Mouse (Mus musculus) brain, embryonic 18.5 days (tissue): ENCODE measurements at regions not wholly inside any gene's neighbourhood (a gene's known extent, or its start where the extent isn't known, plus 50 kb on each side); places are given as distances from the start of the nearest gene placed in this dataset.
A peak's percentile ranks its signal among the peaks of the same experiment; 100 is the strongest.

Experiments used
- DNase-seq: peaks from one replicate; pipeline ENCODE4 v3.0.0-alpha.2; 2012; ENCODE audit warnings: low read depth, low spot score

- DNase-seq: no peak
Measured at GRCm38 (mm10) chr8:128223092-128223491, 135.3 kb upstream of the Nrp1 start.

DNA sequence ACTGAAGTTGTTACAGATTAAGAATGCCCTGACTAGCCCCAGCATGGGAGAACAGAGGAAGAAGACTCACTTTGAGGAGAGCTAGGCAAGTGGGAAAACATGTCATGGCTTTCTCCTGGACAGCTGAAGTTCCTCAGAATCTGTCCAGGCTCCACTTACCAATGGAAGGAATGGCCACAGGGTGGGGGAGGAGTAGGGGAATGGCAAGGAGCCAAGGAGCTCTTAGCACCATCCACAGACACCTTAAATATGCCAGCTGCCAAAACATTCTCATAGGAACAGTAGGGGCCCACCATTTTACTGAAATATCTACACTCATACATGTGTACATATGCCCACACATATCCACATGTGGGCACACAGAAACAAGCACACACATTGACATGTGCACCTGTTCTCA lies 134.9 kb upstream of the Nrp1 start:
- no peak for DNase-seq

DNA sequence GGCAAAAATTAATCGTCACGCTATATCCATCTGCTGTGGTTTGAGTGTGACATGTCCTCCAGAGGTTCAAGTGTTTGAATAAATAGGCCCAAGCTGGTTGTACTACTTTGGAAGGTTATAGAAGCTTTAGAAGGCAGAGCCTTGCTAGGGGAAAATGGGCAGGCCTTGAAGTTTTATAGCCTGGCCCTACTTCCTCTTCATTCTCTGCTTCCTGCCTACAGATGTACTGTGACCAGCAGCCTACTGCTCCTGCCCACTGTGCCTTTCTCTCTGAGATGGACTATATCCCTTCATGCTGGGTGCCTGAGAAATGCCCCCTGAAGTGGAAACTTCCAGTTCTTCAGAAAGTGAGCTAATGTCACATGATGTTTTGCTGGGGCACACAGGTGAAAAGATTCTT lies 133.3 kb upstream of the Nrp1 start:
- no peak for DNase-seq

GRCm38 (mm10) chr8:128235071-128235470 lies 123.3 kb upstream of the Nrp1 start:
- DNase-seq: no peak

DNA sequence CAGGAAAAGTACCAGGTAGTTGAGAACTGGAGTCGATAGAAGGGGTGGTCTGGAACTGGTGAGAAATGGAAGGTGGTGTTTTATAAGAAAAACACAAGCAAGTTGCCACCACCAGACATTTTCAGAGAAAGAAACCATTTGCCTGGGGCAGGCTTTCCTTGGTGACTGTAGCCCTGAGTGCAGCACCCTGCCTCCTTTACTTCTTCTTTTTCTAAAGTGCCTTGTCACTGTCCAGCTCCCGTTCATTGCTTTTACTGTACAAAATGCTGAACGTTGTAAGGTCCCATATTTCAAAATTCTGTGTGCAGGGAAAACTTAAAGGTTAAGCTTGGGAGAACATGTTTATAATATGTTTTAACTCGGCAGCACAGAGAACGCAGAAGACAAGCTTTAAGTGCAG lies 122.9 kb upstream of the Nrp1 start:
- no peak for DNase-seq

DNA sequence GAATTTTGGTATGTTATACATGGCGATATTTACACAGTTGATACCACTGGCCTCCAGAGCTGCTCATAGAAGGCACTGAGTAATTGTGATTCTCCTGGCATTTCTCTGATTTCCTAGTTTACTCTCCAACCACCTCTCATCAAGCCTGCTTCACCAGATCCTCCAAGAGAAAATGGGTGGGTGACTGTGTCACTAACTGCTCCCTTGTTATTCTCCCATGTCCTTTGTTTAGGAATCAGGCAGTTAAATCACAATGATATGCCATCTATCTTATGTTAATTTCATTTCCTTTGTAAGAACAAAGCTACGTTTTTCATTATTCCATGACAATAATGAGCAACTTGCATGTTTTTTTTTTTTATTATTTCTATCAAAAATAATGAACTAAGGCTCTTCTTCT lies 122.3 kb upstream of the Nrp1 start:
- no peak for DNase-seq

- no peak for DNase-seq
Measured at GRCm38 (mm10) chr8:128238948-128239347, 119.5 kb upstream of the Nrp1 start.

- no peak for DNase-seq
Measured at GRCm38 (mm10) chr8:128239783-128240182, 118.6 kb upstream of the Nrp1 start.

- DNase-seq: no peak
Measured at GRCm38 (mm10) chr8:128241200-128241599, 117.2 kb upstream of the Nrp1 start.

GRCm38 (mm10) chr8:128242465-128243251 lies 115.7 kb upstream of the Nrp1 start:
- no peak for DNase-seq

DNA sequence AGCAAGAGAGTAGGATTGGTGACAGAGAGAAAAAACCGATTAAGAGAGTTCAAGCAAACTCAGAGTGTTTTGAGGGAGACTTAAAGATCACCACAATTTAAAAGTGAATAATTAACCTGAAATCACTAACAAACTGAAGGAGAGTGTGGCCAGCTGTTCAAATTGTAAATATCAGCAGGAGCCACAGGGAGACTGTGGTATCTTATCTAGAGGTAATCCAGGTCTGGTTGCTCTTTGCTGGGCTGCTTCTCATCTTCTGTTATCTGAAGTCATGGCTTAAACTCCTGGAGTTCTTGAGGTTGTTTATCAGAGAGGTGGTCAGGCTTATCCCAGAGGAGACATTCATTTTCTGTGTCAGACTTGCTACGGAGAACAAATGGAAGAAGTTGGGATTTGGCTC lies 106.7 kb upstream of the Nrp1 start:
- no peak for DNase-seq

DNA sequence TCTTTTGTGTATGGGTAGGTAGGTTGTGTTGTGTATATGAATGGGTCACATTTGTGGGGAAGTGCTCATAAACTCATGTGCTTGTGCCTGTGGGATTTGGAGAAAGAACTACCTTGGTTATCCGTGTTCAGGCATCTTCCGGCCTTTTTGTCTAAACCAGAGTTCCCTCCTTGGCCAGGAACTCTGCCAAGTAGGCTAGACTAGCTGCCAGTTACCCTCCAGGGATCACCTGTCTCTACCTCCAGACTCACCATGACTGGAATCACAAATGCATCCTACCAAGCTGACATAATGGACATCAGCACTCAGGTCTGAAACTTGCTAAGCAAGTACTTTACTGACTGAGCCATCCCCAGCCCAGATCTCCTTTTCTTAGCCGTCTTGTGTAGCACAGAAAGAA lies 97.6 kb upstream of the Nrp1 start:
- DNase-seq: no peak

GRCm38 (mm10) chr8:128261367-128261766 lies 97.0 kb upstream of the Nrp1 start:
- peak; percentile 22 for DNase-seq

DNA sequence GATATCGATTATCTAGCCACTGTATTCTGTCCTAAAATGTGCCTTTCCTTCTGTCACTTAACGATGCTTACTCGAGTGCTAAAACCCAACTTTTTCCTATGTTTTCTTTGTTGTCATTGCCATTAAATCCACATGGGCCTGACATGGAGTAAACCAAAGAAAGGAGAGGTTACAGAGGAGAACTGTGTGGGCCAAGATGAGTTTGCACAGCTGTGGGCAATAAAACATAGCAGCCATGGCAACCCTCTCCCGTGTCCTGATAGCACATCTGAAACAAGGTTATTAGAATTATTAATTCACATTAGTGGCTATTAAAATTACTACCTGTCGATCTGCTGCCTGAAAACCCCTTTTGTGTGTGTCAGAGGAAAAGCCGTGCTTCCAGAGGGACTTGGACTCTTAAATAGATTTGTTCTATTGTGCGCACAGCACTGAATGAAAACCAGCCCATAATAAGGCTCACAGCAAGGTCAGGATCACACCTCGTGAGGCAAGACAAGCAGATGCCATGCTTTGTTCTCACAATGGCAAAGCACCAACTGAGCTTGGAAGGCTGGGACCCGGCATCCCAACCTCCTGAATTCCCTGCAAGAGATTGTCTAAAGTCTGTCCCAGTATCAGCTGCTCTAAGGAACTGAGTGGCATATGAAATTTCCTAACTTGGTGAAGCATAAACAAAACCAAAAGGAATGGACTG lies 95.0 kb upstream of the Nrp1 start:
- DNase-seq: no peak

DNA sequence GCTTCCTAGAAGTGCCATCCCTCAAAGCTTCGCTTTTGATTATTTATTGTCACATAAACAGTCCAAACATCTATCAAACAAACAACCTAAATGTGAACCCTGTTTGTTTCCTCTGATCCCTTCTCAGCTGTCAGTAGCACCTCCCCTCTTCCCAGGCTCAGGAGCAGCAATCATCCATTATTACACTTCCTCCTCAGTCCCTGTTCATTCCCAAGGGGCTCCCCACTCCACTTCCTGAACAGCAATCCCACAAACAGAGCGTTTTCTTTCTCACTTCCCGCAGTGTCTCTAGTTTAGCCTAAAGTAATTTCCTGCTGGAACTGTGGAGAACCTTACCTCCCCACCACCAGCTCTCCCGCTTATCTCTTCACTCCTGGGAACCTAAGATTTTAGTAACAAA lies 91.1 kb upstream of the Nrp1 start:
- no peak for DNase-seq

DNA sequence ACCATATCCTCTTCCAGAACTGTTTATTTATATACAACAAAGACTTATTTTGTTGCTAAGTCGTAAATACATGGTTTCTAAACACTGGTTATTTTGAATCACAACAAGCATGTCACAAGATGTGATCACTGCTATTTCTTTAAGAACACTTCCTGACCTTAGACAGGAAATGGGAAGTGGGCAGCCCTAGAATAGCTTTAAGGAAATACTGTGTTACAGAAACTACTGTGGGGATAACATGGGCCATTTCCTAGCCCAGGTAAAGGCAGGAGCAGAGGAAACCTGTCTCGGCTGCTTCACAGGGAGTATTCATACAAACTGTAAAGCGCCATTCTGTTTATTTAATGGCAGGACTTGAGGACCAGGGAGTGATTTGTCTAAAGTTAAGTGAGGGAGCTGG lies 90.4 kb upstream of the Nrp1 start:
- DNase-seq: no peak

DNA sequence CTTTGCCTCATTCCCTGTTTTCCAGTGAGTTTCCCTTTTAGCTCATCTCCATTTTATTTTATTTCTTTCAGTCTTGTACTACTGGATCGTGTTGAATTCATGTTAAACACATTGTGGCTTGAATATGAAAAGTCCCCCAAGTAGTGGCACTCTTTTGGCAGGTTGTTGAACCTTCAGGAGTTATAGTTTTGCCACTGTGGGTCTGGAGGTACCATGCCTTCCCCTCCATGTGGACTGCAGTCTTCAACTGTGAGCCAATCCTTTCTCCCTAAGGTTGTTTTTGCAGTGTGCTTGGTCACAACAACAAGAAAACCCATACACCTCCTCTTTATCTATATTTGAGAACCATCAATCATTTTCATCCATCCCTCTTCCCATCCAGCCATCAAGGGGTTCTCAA lies 88.9 kb upstream of the Nrp1 start:
- DNase-seq: no peak

GRCm38 (mm10) chr8:128272866-128273344 lies 85.5 kb upstream of the Nrp1 start:
- no peak for DNase-seq

GRCm38 (mm10) chr8:128276475-128276874 lies 81.9 kb upstream of the Nrp1 start:
- DNase-seq: no peak

DNA sequence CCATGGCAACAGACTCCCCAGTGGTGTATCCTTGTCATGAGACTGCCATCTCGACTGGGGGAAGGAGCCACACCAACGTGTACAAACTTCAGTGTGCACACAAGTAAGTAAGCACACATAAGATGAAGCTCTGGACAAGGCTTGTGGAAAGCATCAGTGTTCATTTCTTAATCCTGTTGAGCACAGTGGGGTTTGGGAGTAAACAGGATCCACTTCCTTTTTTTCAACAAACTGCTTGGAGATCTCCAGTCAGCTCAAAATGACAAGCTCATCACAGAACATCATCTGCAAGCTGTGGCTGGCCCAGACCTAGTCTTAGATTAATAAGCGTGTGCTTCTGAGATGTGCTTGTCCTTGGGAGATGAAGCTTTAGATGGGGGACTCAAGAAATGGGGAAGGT lies 75.6 kb upstream of the Nrp1 start:
- no peak for DNase-seq

- no peak for DNase-seq
Measured at GRCm38 (mm10) chr8:128283365-128283764, 75.0 kb upstream of the Nrp1 start.

DNA sequence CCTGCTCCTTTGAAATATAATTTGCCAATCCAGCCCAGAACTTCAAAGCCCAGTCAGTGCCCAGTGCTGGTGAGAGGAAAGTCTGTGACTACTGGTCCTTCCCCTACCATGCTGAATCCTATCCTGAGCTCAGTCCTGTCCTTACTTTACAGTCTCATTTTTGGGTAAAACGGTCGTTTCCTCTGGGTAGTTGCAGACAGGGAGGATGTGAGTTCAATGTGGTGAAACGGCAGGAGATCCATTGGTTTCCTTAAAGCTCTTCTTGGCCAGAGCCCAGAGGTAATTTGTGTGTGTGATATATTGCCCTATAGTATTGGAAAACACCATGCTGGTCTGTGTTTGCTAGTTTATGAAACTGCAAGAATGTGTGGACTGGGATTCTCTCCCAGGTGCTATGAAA lies 73.6 kb upstream of the Nrp1 start:
- no peak for DNase-seq

GRCm38 (mm10) chr8:128290076-128290475 lies 68.3 kb upstream of the Nrp1 start:
- DNase-seq: no peak
